Mouse (Mus musculus) stomach, adult 2 months (tissue): ENCODE results near the gene Spg20. TPM values are rescaled to one million over a fixed set of nuclear protein-coding genes. Genes with fewer than 3 reads are reported as not detected.

Source experiments
- polyA plus RNA-seq: library from polyadenylated mRNA; depleted of rRNA; stranded (reverse); fragments of >200 nt; gene quantifications from 2 replicates; pipeline ENCODE4 v1.2.3, GENCODE M21; 2012; rRNA removed

Spg20 gene
- polyA plus RNA-seq, result 2.8 and 2.9 TPM in 2 replicates

GRCm38 (mm10) chr3:55111935-55112709 is at the start of gene Spg20:
TSS of gene Spg20 (plus strand) at chr3:55112108.

GRCm38 (mm10) chr3:55137039-55137438 is 25.1 kb downstream of the Spg20 start, which contains the start of gene Ccdc169:
TSS of gene Ccdc169 (plus strand) at chr3:55137339.

GRCm38 (mm10) chr3:55181766-55182165 is 69.9 kb downstream of the Spg20 start, which contains the start of gene Sohlh2:
TSS of gene Sohlh2 (plus strand) at chr3:55182028.

Other genes starting within 250 kb of the Spg20 start
- 0.06 and 0.09 TPM in 2 replicates for gene Sertm1, start 196.2 kb upstream of the Spg20 start, polyA plus RNA-seq
- 0.44 TPM in 1 of 2 replicates, not detected in the other for gene Ccna1, start 56.6 kb upstream of the Spg20 start, polyA plus RNA-seq
- not detected in 2 replicates for gene Ccdc169, start 25.2 kb downstream of the Spg20 start, polyA plus RNA-seq
- 0.09 TPM in 1 of 2 replicates, not detected in the other for gene Sohlh2, start 69.9 kb downstream of the Spg20 start, polyA plus RNA-seq
- gene Dclk1, start 130.3 kb downstream of the Spg20 start, polyA plus RNA-seq, result 0.74 and 1.1 TPM in 2 replicates